Mouse (Mus musculus) neural tube, embryonic 11.5 days (tissue): ENCODE data around the gene Srsf7. TPM values are rescaled to one million over a fixed set of nuclear protein-coding genes. Genes with fewer than 3 reads are reported as not detected.

ENCODE experiments used
- ATAC-seq: fragments of 200-750 bp; cut with Nextera tagmentation; 2 replicates; pipeline ENCODE4 v1.8.0; 2017; ENCODE audit warnings: moderate number of reproducible peaks, mild to moderate bottlenecking, moderate TSS enrichment, moderate library complexity; ENCODE audit not compliant: insufficient read depth, low FRiP score, low TSS enrichment
- DNase-seq: peaks from one replicate; pipeline ENCODE4 v3.0.0-alpha.2; 2015; ENCODE audit warnings: low spot score
- H3K27ac ChIP-seq: fragments of 300-500 bp; sonication (generic); 2 replicates; pipeline ENCODE4 v1.5.1; 2014; ENCODE audit warnings: low read depth, mild to moderate bottlenecking, low read length
- H3K27me3 ChIP-seq: fragments of 300-500 bp; sonication (generic); 2 replicates; pipeline ENCODE4 v1.6.1; 2014; ENCODE audit warnings: mild to moderate bottlenecking, low read length, mixed read lengths; ENCODE audit not compliant: control insufficient read depth, insufficient read depth
- H3K36me3 ChIP-seq: fragments of 300-500 bp; sonication (generic); 2 replicates; pipeline ENCODE4 v1.6.1; 2014; ENCODE audit warnings: mild to moderate bottlenecking, low read length, moderate library complexity, mixed read lengths; ENCODE audit not compliant: control insufficient read depth, insufficient read depth
- H3K4me1 ChIP-seq: fragments of 300-500 bp; sonication (generic); 2 replicates; pipeline ENCODE4 v1.6.1; 2014; ENCODE audit warnings: low read length, mixed read lengths; ENCODE audit not compliant: control insufficient read depth, insufficient read depth
- H3K4me2 ChIP-seq: fragments of 300-500 bp; sonication (generic); 2 replicates; pipeline ENCODE4 v1.6.1; 2014; ENCODE audit warnings: low read depth, mild to moderate bottlenecking, moderate library complexity
- H3K4me3 ChIP-seq: fragments of 300-500 bp; sonication (generic); 2 replicates; pipeline ENCODE4 v1.5.1; 2014; ENCODE audit warnings: low read depth, low read length
- H3K9ac ChIP-seq: fragments of 300-500 bp; sonication (generic); 2 replicates; pipeline ENCODE4 v1.6.1; 2014; ENCODE audit warnings: mild to moderate bottlenecking, low read length
- H3K9me3 ChIP-seq: fragments of 300-500 bp; sonication (generic); 2 replicates; pipeline ENCODE4 v1.6.1; 2016; ENCODE audit warnings: low read length; ENCODE audit not compliant: control insufficient read depth
- WGBS: fragments of 180-500 bp; shearing (Covaris S2); extraction: QIAGEN DNeasy Blood & Tissue Kit; methylation state at CpG from one replicate; pipeline ENCODE4 v1.1.7; 2014; 5-methylcytosine and 5-hydroxymethylcytosine counted together
- polyA plus RNA-seq: library from polyadenylated mRNA; unstranded; fragments of >200 nt; fragmentation: Nextera tagmentation; extraction: Ambion mirVana; gene quantifications from 2 replicates; pipeline ENCODE4 v1.2.1, GENCODE M21; 2014

Srsf7 gene
- polyA plus RNA-seq, 1 experiment from 2014 or later: 761 TPM

DNA sequence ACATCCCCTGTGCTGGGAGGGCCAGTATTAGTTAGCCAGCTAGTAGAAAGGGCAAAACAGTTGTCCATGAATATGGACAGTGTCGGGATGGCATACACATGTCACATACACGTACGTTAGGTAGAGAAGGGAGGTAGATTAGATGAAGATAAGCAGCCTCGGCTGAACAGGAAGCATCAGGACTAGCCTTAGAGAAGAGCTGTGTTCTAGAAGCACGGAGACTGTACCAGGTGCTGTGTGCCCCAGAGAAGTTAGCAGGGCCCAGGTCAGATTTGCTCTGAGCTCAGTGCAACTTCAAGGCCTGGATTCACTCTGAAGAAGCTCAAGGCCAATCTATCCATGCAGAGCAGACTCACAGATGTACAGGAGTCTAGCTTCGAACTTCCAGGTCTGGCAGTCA is 49.6 kb downstream of the Srsf7 start:
- no peak overlapping the region for H3K4me3 ChIP-seq
- ATAC-seq (no peak), DNase-seq (no peak)
- no peaks in the 10 kb centered on the region for H3K4me1 ChIP-seq
- H3K27me3 ChIP-seq: no peaks in the 10 kb centered on the region
- H3K27ac ChIP-seq: no peak overlapping the region
- no peak overlapping the region for H3K4me2 ChIP-seq
- 94% methylated on average over 6 of the region's 6 CpGs for WGBS
- H3K9me3 ChIP-seq: no peaks in the 10 kb centered on the region
- H3K9ac ChIP-seq: no peak overlapping the region
- H3K36me3 ChIP-seq: no peaks in the 10 kb centered on the region

DNA sequence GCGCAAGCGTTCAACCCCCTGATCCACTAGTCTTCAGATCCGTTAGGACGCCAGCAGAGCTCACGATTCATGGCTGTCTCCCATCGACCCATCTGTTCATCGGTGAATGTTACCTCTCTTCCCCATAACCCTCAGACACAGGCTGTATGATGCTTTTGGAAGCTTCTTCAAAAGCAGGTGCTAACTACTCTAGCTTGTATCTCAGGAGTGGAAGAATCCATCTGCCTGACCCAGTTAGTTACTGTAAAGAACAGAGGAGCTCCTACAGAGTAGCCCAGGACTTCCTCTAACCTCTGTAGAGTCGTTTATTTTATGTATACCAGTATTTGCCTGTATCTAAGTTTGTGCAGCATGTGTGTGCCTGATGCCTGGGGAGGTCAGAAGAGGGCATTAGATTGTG is 50.2 kb downstream of the Srsf7 start:
- no peak overlapping the region for H3K9ac ChIP-seq
- H3K9me3 ChIP-seq: no peaks in the 10 kb centered on the region
- H3K27me3 ChIP-seq: no peaks in the 10 kb centered on the region
- no peak overlapping the region for H3K4me2 ChIP-seq
- no peak for ATAC-seq
- H3K36me3 ChIP-seq: no peaks in the 10 kb centered on the region
- WGBS: 89% methylated on average over 8 of the region's 8 CpGs
- H3K27ac ChIP-seq: no peak overlapping the region
- no peak for DNase-seq
- no peaks in the 10 kb centered on the region for H3K4me1 ChIP-seq
- no peak overlapping the region for H3K4me3 ChIP-seq

DNA sequence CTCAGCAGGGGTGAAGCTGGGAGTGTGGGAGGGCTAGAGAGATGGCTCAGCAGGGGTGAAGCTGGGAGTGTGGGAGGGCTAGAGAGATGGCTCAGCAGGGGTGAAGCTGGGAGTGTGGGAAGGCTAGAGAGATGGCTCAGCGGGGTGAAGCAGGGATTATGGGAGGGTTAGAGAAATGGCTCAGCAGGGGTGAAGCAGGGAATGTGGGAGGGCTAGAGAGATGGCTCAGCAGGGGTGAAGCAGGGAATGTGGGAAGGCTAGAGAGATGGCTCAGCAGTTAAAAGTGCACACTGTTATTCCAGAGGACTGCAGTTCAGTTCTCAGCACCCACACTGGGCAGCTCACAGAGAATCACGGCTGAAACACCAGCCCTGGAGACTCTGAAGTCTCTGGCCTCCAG is 53.5 kb downstream of the Srsf7 start:
- H3K9me3 ChIP-seq: no peaks in the 10 kb centered on the region
- no peak overlapping the region for H3K4me2 ChIP-seq
- no peak overlapping the region for H3K4me3 ChIP-seq
- WGBS: 62% methylated on average over 2 of the region's 2 CpGs
- ATAC-seq (no peak), DNase-seq (no peak)
- no peaks in the 10 kb centered on the region for H3K36me3 ChIP-seq
- H3K9ac ChIP-seq: no peak overlapping the region
- no peak overlapping the region for H3K27ac ChIP-seq
- no peaks in the 10 kb centered on the region for H3K27me3 ChIP-seq
- H3K4me1 ChIP-seq: no peaks in the 10 kb centered on the region

DNA sequence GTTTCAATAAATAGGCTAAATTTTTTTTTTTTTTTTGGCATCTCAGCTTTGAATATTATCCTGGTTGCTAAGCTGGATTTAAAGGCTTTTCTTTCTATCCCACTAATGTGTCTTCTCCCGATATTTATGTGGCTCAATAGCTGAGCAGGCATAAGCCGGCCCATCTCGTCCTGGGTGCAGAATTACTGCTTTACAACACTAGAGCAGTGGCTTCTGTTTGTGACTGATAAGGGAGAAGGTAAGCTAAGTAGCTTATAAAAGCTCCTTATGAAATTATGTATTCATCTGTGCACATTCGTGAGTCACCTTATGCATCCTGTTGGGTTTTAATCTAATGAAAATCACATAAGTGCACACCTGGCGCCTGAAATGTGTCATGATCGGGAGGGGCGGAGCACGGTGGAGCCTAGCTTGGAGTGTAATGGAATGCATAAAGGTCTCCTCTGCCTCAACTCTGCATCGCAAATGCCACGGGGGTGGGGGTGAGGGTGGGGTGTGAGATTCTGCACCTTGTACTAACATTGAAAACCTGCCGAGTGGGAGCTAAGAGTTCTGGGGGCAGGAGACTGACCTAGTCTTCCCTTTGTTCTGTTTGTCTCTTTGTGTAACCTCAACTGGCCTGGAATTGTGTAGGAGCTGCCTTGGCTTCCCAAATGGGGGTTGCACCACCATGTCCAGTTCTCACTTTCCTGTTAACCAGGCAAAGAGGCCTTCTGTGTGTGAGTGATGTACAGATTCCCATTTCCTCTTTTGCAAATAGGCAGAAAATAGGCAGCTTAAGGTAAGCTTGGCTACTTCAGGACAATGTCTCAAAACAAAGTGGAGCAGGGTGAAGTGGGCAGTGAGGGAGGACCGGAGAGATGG is 54.1 kb downstream of the Srsf7 start:
- no peak for DNase-seq
- H3K27ac ChIP-seq: no peak overlapping the region
- 77% methylated on average over 12 of the region's 12 CpGs for WGBS

DNA sequence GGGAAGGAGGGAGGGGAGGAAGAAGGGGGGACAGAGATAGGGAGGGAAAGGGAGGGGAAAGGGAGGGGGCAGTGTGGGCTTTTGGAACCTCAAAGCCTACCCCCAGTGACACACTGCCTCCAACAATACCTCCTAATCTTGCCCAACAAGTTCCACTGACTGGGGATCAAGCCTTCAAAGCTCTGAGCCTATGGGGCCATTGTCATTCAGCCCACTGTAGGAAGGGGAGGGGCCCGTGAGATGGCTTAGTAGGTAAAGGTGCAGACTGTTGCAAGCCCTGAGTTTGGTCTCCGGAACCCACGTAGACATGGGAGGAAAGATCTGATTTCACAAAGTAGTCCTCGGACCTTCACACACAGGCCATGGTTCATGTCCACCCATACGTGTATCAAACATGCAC is 55.8 kb downstream of the Srsf7 start:
- no peak overlapping the region for H3K4me2 ChIP-seq
- 23% methylated on average over 5 of the region's 5 CpGs for WGBS
- H3K27me3 ChIP-seq: no peaks in the 10 kb centered on the region
- H3K36me3 ChIP-seq: no peaks in the 10 kb centered on the region
- no peak overlapping the region for H3K9ac ChIP-seq
- H3K4me1 ChIP-seq: no peaks in the 10 kb centered on the region; the same call in 1 of the 2 replicates
- H3K9me3 ChIP-seq: no peaks in the 10 kb centered on the region
- no peak overlapping the region for H3K27ac ChIP-seq
- no peak for DNase-seq
- no peak for ATAC-seq
- H3K4me3 ChIP-seq: no peak overlapping the region

More for the DNA sequence above, 54.1 kb downstream of the Srsf7 start:
- Histone ChIP-seq H3K4me3 (no peak overlapping the region), H3K9me3 (no peaks in the 10 kb centered on the region), H3K27me3 (no peaks in the 10 kb centered on the region), H3K36me3 (no peaks in the 10 kb centered on the region), H3K4me1 (no peaks in the 10 kb centered on the region; the same call in 1 of the 2 replicates), H3K9ac (no peak overlapping the region), H3K4me2 (no peak overlapping the region)
- no peak for ATAC-seq

Other genes starting within 250 kb of the Srsf7 start
- gene Hnrnpll, start 145.0 kb downstream of the Srsf7 start, polyA plus RNA-seq: 117 and 131 TPM in 2 replicates
- gene Galm, start 79.8 kb downstream of the Srsf7 start, polyA plus RNA-seq: 6.8 and 9.8 TPM in 2 replicates
- gene Ttc39d, start 153 bp upstream of the Srsf7 start, polyA plus RNA-seq: not detected in 2 replicates
- 41.0 and 41.2 TPM in 2 replicates for gene Gemin6, start 17.1 kb upstream of the Srsf7 start, polyA plus RNA-seq
- 29.8 and 32.4 TPM in 2 replicates for gene Morn2, start 82.9 kb upstream of the Srsf7 start, polyA plus RNA-seq
- 27.8 and 29.9 TPM in 2 replicates for gene Dhx57, start 83.2 kb upstream of the Srsf7 start, polyA plus RNA-seq
- 0.55 and 1.3 TPM in 2 replicates for gene Arhgef33, start 100.1 kb upstream of the Srsf7 start, polyA plus RNA-seq
- 1.8 and 2.0 TPM in 2 replicates for gene Gm10190, start 166.2 kb upstream of the Srsf7 start, polyA plus RNA-seq